Mouse (Mus musculus) adrenal gland, adult 2 months (tissue): Measurements from ENCODE around the gene Lst1. TPM values are rescaled to one million over a fixed set of nuclear protein-coding genes. Genes with fewer than 3 reads are reported as not detected.

Source experiments
- DNase-seq: peaks from one replicate; pipeline ENCODE4 v3.0.0; 2021
- polyA plus RNA-seq: library from polyadenylated mRNA; depleted of rRNA; stranded (reverse); fragments of >200 nt; gene quantifications from 2 replicates; pipeline ENCODE4 v1.2.3, GENCODE M21; 2012
- total RNA-seq, 2 experiments: library from RNA; stranded (reverse); gene quantifications; 2 replicates each; pipeline ENCODE4 v1.2.3; 2021

Lst1 gene
- total and polyA plus RNA-seq, 3 experiments: 3.6 to 7.6 (median 5.0) TPM

DNA sequence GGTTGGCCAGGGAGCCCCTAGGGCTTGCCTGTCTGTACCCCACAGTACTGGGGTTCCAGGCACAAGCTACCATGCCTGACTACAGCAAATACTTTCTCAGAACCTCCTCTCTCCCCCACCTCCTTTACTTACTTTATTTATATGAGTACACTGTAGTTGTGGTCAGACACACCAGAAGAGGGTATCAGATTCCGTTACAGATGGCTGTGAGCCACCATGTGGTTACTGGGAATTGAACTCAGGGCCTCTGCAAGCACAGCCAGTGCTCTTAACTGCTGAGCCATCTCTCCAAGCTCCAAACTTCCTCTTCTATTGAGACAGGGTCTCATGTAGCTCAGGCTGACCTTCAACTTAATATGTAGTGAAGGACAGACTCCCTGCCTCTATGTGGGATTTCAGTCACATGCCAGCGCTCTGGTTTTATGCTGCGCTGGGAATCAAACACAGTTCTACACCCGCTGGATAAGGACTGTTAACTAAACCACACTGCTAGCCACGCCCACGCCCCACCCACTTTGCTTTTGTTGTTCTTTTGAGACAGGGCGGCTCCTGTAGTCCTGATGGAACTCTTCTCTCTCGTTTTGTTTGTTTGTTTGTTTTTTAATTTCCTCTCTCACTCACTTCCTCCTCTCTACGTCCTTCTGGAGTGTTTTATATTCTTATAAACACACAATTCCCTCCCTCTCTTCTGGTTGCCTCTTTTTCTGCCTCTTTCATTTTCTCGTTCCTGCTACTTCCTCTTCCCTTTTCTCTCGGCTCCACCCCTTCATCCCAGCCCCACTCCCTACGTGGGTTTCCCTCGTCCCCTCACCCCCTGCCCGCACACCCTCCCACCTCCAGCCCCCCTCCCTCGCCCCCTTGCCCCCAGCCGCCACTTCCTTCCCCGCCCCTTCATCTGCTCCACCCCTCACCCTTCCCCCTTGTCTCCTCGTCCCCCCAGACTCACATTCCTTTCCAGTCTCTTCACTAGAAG lies 2.3 kb downstream of the Lst1 start:
- peak; percentile 80 for DNase-seq

DNA sequence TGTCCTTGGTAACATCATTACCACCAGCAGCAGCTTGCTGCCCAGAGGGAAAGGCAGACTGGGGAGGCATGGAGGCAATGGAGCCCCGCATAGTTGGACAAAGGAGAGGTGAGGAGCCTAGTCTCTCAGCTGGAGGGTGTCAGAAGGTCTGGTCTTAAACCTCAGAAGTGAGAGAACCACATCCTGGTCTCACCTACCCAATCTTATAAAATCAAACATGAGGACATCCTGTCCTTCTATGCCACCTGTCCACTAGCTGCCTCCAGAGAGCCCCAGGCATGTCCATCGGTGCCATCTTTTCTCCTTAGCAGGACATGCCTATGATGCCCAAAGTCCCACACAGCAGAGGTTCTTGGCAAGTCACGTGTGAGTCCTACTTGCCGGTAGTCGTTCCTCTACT lies 8.1 kb downstream of the Lst1 start:
- no peak for DNase-seq

- peak; percentile 86 for DNase-seq
These were observed 9.7 kb downstream of the Lst1 start for GRCm38 (mm10) chr17:35178528-35178927.

DNA sequence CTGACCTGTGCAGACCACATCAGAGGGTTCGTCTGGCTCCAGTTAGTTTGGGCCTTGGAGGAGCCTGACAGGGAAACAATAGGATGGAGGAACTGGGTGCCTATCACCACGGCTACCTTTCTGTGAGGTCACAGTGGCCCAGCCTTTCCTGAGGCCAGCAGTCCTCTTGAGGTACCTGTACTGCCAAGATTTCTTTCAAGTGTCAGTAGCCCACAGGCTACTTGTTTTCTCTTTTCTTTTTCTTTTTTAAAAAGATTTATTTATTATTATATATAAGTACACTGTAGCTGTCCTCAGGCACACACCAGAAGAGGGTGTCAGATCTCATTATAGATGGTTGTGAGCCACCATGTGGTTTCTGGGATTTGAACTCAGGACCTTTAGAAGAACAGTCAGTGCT lies 12.3 kb downstream of the Lst1 start, which contains the start of gene Aif1:
Aif1 (minus strand) TSS at position 101 of the 400 bp plus-strand sequence.
- DNase-seq: no peak

- no peak for DNase-seq
These were observed 12.9 kb downstream of the Lst1 start for GRCm38 (mm10) chr17:35175382-35175781.

GRCm38 (mm10) chr17:35174201-35174977 lies 13.8 kb downstream of the Lst1 start:
- DNase-seq: no peak

DNA sequence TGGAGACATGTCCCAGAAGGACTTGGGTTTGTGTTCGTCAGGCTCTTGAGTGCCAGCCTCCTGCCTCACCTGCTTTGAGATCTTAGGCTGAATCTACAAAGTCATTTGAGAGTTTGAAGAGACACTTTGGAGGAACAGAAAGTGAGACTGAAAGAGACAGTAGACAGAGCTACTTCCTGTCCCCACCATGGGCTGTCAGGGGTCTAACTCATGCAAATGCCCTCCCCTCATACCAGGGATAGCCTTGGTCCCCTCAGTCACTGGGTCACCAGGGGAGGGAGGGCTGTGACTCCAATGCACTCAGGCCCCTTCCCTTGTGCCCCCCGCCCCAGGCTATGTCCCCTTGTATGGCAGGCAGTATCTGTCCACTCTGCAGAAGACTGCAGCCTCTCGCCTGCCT lies 14.9 kb downstream of the Lst1 start:
- no peak for DNase-seq

GRCm38 (mm10) chr17:35172445-35173234 lies 15.6 kb downstream of the Lst1 start:
- no peak for DNase-seq

DNA sequence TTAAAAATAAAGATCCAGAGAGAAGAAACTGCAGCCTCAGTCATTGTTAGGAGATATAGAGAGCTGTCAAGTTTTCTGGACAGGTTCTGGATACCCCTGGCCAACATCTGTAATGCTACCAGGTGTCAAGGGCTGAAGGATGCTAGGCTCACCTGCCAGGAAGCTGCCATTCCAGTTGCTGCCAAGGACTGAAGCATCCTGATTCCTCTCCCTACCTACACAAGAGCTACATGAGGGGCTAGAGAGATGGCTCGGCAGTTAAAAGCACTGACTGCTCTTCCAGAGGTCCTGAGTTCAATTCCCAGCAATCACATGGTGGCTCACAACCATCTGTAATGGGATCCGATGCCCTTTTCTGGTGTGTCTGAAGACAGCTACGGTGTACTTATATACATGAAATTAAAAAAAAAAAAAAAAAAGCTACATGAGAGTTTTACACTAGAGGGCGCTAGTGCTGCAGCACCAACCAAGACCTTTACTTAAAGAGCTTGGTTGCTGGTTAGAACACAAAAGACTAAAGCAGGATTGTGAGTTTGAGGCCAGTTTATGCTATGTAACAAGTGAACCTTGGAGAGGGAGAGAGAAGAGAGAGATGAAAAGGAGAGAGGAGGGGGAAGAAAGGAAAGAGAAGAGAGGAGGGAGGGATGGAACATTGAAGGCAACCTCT lies 19.6 kb downstream of the Lst1 start:
- no peak for DNase-seq

GRCm38 (mm10) chr17:35167794-35168193 lies 20.4 kb downstream of the Lst1 start:
- no peak for DNase-seq

- no peak for DNase-seq
These were observed 21.7 kb downstream of the Lst1 start for GRCm38 (mm10) chr17:35166352-35167035.

DNA sequence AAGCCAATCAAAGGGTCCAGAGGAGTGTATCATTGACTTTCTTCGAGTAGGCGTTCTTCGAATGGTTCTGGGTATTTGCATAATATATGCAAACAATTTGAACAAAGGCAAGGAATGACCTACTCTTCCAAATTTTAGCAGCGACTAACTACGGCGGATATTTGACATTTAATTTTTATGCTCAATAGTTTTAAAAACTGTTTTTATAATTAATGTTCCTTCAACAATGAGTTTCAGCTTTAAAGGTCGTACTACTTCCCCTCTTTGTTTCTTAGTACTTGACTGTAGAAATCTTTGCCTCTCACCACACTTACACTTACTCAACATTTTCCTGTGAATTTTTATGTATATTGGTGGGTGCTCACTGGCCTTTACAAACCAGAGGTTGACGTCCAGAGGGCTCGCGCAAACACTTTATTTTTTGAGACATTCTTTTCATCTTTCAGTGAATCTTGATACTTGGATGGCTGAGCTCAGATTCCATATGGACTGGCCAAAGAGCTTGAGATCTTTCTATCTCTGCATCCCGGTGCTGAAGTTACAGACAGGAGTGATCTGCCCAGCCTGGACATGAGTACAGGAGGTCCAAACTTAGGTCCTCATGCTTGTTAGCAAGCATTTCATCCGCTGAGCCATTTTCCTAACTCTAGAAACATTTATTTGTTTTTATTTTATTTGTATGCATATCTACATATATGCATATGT lies 22.6 kb downstream of the Lst1 start:
- no peak for DNase-seq

DNA sequence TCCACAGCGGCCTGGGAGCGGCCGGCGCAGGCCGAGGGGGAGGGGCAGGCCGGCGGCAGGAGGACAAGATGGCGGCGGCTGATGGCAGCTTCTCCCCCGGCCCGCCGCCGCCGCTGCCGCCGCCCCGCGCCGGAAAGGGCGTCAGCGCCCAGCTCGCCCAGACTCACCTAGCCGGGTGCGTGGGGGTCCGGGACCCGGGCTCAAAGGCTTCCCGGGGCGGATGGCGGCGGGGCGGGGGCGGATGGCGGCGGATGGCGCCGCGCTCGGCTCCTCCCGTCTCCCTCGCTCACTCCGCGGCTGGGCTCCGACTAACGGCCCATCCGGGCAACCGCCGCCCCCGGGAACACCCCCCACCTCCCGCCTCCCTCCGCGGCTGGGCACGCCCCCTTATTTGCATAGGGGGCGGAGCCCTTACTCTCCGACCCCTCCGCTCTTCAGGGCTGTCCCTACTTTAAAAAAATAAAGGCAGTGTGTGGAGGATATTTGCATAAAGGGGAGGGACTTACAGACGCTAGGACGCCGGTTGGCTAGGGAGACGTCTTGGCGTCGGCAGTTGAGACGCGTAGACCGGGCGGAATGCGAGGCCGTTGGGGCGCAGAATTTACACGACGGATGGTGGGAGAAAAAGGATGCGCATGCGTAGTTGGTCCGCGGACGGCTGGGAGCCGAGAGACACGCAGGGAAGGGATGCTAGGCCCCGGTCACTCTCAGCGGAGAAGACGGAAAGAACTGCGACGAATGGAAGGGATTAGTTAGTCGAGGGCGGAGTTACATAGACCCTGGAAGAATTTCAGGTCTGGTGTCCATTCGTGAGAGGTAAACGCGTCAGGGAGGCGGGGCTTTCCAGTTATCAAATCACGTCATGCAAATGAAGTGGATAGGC lies 23.4 kb downstream of the Lst1 start, which contains the start of gene Prrc2a:
Prrc2a (minus strand) TSS at position 330 of the 883 bp plus-strand sequence.
- DNase-seq: peak; percentile 98

- no peak for DNase-seq
These were observed 24.0 kb downstream of the Lst1 start for GRCm38 (mm10) chr17:35164218-35164567.

- DNase-seq: no peak
These were observed 24.7 kb downstream of the Lst1 start for GRCm38 (mm10) chr17:35163326-35164081.

DNA sequence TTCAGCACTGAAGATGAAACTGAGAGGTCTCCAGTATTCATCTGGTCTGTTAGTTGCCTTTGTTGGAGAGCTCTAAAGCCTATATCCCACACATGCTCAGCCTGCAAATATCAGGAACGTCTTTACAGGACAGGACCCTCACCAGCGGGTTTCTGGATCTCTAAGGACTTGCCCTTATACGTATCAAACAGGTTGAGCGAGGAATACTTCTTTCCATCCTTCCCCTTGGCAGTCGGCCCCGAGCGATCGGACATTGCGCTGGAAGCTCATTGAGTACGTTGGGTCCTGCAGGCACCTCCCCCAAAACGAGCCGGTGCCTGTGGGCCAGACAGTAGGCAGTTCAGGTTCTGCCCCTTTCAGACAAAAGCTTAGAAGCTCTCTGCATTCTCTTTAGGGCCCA lies 25.5 kb downstream of the Lst1 start:
- peak; percentile 57 for DNase-seq

DNA sequence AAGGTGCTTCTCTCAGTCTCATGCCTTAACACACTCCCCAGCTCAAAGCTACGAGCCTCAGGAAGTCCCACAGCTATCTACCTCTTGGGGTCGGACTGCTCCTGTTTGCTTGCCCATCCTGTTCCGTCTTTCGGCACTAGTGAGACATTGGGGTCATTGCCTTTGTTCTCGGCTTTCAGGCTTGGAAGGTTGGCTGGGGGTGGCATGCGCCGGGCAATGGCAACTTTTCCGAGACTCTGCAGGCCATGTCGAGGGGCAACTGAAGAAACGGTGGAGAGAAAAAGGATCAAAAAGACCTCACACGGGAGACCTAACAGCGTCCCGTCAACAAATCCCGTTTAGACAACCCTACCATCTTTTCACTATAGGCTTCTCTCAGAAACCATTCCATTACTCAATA lies 26.1 kb downstream of the Lst1 start:
- no peak for DNase-seq

- no peak for DNase-seq
These were observed 26.8 kb downstream of the Lst1 start for GRCm38 (mm10) chr17:35161421-35161820.
